Mouse (Mus musculus): Measurements from ENCODE around the gene Ece2. TPM values are rescaled to one million over a fixed set of nuclear protein-coding genes. Genes with fewer than 3 reads are reported as not detected.
A peak's percentile ranks its signal among the peaks of the same experiment; 100 is the strongest.

Gene Ece2
- total and polyA plus RNA-seq, 2 experiments from 2014 or later = 8.7 to 22.4 TPM

GRCm38 (mm10) chr16:20628871-20629391 lies 697 bp upstream of the Ece2 start:
- Histone ChIP-seq H3K4me2 (ENCODE audit: low read depth) (peak overlapping the region; percentile 91), H3K36me3 (ENCODE audit: insufficient read depth) (no peaks in the 10 kb centered on the region; the same call in 1 of the 2 replicates), H3K4me3 (ENCODE audit: low read depth, low read length) (peak overlapping the region; percentile 57), H3K9me3 (ENCODE audit: low read length) (no peaks in the 10 kb centered on the region), H3K9ac (no peak overlapping the region), H3K27me3 (ENCODE audit: insufficient read depth, low read length) (no peaks in the 10 kb centered on the region), H3K4me1 (ENCODE audit: insufficient read depth) (peaks cover 5% of the 10 kb centered on the region; the same call in 1 of the 2 replicates), H3K27ac (ENCODE audit: low read depth, low read length) (peak overlapping the region; percentile 79)
- no peak for TF ChIP-seq CTCF (IDR thresholded peaks at IDR 0.05; ENCODE audit: low read depth)
- ATAC-seq = peak; percentile 87
- 28% methylated on average over 11 of the region's 11 CpGs for WGBS
- DNase-seq = peak; percentile 84

DNA sequence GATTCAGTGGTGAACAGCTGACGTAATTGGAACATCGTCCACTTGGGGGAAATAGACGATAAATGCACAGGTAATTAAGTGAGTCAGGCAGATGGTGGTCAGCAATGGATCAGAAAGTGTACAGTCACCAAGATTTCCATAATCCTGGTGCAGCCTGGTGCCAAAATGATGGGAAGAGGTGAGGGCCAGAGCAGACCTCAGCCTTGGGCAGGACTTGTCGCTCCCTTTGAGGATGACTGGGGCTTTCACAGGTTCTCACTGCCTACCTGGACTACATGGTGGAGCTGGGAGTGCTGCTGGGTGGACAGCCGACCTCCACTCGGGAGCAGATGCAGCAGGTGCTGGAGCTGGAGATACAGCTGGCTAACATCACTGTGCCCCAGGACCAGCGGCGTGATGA lies 7.8 kb downstream of the Ece2 start:
- H3K4me1 ChIP-seq (ENCODE audit: insufficient read depth) = peaks cover 7% of the 10 kb centered on the region; the same call in 1 of the 2 replicates
- H3K9ac ChIP-seq = no peak overlapping the region
- no peaks in the 10 kb centered on the region for H3K27me3 ChIP-seq (ENCODE audit: insufficient read depth, low read length)
- H3K27ac ChIP-seq (ENCODE audit: low read depth, low read length) = no peak overlapping the region
- H3K4me3 ChIP-seq (ENCODE audit: low read depth, low read length) = no peak overlapping the region
- no peak for DNase-seq
- TF ChIP-seq CTCF (IDR thresholded peaks at IDR 0.05; ENCODE audit: low read depth) = no peak
- H3K36me3 ChIP-seq (ENCODE audit: insufficient read depth) = no peaks in the 10 kb centered on the region; the same call in 1 of the 2 replicates
- H3K4me2 ChIP-seq (ENCODE audit: low read depth) = no peak overlapping the region
- WGBS = 85% methylated on average over 8 of the region's 8 CpGs
- no peaks in the 10 kb centered on the region for H3K9me3 ChIP-seq (ENCODE audit: low read length)
- ATAC-seq = no peak

DNA sequence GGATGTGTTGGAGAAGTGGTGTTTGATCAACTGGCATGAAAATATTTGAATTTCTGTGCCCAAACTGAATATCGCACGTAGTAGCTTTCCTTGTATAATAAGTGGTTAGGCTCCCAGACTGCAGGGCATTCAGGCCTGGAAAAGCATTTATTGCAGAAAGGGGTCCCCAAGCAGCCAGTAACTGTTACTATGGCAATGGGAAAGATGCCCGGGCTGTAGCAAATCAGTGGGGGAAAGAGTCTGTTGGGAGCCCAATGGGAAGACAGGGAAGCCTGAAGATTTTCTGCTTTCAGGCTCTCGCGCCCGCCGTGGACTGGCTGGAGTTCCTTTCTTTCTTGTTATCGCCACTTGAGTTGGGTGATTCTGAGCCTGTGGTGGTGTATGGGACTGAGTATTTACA lies 8.7 kb downstream of the Ece2 start:
- H3K4me1 ChIP-seq (ENCODE audit: insufficient read depth) = peaks cover 7% of the 10 kb centered on the region; the same call in 1 of the 2 replicates
- no peaks in the 10 kb centered on the region for H3K36me3 ChIP-seq (ENCODE audit: insufficient read depth)
- H3K9ac ChIP-seq = no peak overlapping the region
- H3K27me3 ChIP-seq (ENCODE audit: insufficient read depth, low read length) = no peaks in the 10 kb centered on the region
- no peak for TF ChIP-seq CTCF (IDR thresholded peaks at IDR 0.05; ENCODE audit: low read depth)
- DNase-seq (peak; percentile 88), ATAC-seq (peak; percentile 93)
- peak overlapping the region; percentile 58; the same call in 1 of the 2 replicates for H3K27ac ChIP-seq (ENCODE audit: low read depth, low read length)
- no peaks in the 10 kb centered on the region for H3K9me3 ChIP-seq (ENCODE audit: low read length)
- 30% methylated on average over 8 of the region's 8 CpGs for WGBS
- no peak overlapping the region for H3K4me3 ChIP-seq (ENCODE audit: low read depth, low read length)
- H3K4me2 ChIP-seq (ENCODE audit: low read depth) = peak overlapping the region; percentile 35

DNA sequence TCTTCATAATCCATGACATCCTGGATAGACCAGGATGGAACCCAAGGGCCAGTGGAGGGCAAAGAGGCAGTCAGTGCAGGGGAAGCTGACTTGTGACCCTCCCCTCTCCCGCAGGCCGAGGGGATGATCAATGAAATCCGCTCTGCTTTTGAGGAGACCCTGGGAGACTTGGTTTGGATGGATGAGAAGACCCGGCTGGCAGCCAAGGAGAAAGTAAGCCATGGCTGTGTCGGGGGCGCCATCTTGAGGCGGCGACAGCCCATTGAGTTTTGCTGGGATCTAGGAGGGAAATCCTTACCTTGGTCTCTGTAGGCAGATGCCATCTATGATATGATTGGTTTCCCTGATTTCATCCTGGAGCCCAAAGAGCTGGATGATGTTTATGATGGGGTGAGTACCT lies 12.5 kb downstream of the Ece2 start:
- Histone ChIP-seq H3K9me3 (ENCODE audit: low read length) (no peaks in the 10 kb centered on the region), H3K4me3 (ENCODE audit: low read depth, low read length) (no peak overlapping the region), H3K9ac (no peak overlapping the region), H3K27me3 (ENCODE audit: insufficient read depth, low read length) (no peaks in the 10 kb centered on the region), H3K4me2 (ENCODE audit: low read depth) (no peak overlapping the region), H3K36me3 (ENCODE audit: insufficient read depth) (peaks cover 20% of the 10 kb centered on the region), H3K4me1 (ENCODE audit: insufficient read depth) (peaks cover 7% of the 10 kb centered on the region; the same call in 1 of the 2 replicates), H3K27ac (ENCODE audit: low read depth, low read length) (no peak overlapping the region)
- TF ChIP-seq CTCF (IDR thresholded peaks at IDR 0.05; ENCODE audit: low read depth) = peak; percentile 91
- DNase-seq (peak; percentile 88), ATAC-seq (peak; percentile 68)
- WGBS = 1% methylated on average over 8 of the region's 8 CpGs

GRCm38 (mm10) chr16:20643911-20644310 lies 14.3 kb downstream of the Ece2 start:
- ATAC-seq = no peak
- no peaks in the 10 kb centered on the region for H3K9me3 ChIP-seq (ENCODE audit: low read length)
- TF ChIP-seq CTCF (IDR thresholded peaks at IDR 0.05; ENCODE audit: low read depth) = no peak
- H3K4me2 ChIP-seq (ENCODE audit: low read depth) = no peak overlapping the region
- no peaks in the 10 kb centered on the region for H3K4me1 ChIP-seq (ENCODE audit: insufficient read depth)
- H3K36me3 ChIP-seq (ENCODE audit: insufficient read depth) = peaks cover 20% of the 10 kb centered on the region
- no peaks in the 10 kb centered on the region for H3K27me3 ChIP-seq (ENCODE audit: insufficient read depth, low read length)
- no peak overlapping the region for H3K4me3 ChIP-seq (ENCODE audit: low read depth, low read length)
- 90% methylated on average over 7 of the region's 7 CpGs for WGBS
- no peak overlapping the region for H3K27ac ChIP-seq (ENCODE audit: low read depth, low read length)
- DNase-seq = no peak
- no peak overlapping the region for H3K9ac ChIP-seq

DNA sequence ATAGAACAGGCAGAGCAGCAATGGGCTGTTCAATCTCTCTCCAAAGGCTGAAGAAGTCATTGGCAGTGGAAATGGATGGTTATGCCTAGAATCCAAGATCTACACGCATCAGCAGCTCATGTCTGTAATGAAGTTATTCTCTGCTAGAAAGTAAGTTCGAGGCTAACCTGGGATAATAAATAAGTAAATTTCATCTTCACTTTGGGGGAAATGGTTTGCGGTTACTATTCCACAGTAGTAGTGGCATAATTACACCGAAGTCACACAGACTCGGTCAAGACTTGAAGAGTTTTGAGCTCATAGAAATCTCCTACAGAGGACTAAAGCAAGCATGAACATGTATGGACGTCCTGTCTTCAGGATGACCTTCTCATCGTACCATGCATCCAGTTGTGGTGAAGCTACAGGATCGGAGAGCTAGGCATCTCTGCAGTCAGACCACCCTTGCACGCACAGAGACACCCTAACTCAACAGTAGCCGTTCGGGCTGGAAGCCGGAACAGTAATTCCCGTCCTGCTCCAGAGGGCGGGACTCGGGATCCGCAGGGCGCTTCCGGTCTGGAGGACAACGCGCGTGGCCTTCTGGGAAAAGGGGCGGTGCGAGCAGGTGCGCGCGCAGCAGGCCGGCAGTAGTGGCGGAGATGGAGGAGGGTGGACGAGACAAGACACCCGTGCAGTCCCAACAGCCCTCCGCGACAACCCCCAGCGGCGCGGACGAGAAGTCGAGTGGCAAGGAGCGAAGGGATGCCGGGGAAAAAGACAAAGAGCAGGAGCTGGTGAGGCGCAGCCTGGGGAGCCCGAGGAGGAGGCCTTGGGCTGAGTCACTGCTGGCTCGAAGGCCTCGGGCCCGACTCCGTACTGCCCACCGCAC lies 21.7 kb downstream of the Ece2 start, which contains the start of gene Psmd2:
Gene Psmd2 (plus strand): TSS at position 577 of the 871 bp plus-strand sequence.
- DNase-seq (peak; percentile 96), ATAC-seq (peak; percentile 98)
- H3K4me3 ChIP-seq (ENCODE audit: low read depth, low read length) = peak within 1 kb of the TSS; percentile 76
- peaks cover 12% of the 10 kb centered on the region; the same call in 1 of the 2 replicates for H3K4me1 ChIP-seq (ENCODE audit: insufficient read depth)
- H3K27ac ChIP-seq (ENCODE audit: low read depth, low read length) = peak within 1 kb of the TSS; percentile 82
- WGBS = 2% methylated on average over 46 of the region's 46 CpGs
- H3K9ac ChIP-seq = peak within 1 kb of the TSS; percentile 85
- H3K4me2 ChIP-seq (ENCODE audit: low read depth) = peak within 1 kb of the TSS; percentile 82
- H3K27me3 ChIP-seq (ENCODE audit: insufficient read depth, low read length) = no peaks in the 10 kb centered on the region
- peaks cover 25% of the 10 kb centered on the region for H3K36me3 ChIP-seq (ENCODE audit: insufficient read depth)
- TF ChIP-seq CTCF (IDR thresholded peaks at IDR 0.05; ENCODE audit: low read depth) = peak; percentile 25
- H3K9me3 ChIP-seq (ENCODE audit: low read length) = no peaks in the 10 kb centered on the region

GRCm38 (mm10) chr16:20651947-20652310 lies 22.3 kb downstream of the Ece2 start:
- Histone ChIP-seq H3K4me2 (ENCODE audit: low read depth) (peak overlapping the region; percentile 82), H3K27ac (ENCODE audit: low read depth, low read length) (peak overlapping the region; percentile 82; the same call in 1 of the 2 replicates), H3K4me3 (ENCODE audit: low read depth, low read length) (peak overlapping the region; percentile 76), H3K36me3 (ENCODE audit: insufficient read depth) (peaks cover 25% of the 10 kb centered on the region), H3K4me1 (ENCODE audit: insufficient read depth) (peaks cover 12% of the 10 kb centered on the region; the same call in 1 of the 2 replicates), H3K9ac (peak overlapping the region; percentile 85), H3K27me3 (ENCODE audit: insufficient read depth, low read length) (no peaks in the 10 kb centered on the region), H3K9me3 (ENCODE audit: low read length) (no peaks in the 10 kb centered on the region)
- WGBS = 11% methylated on average over 12 of the region's 12 CpGs
- no peak for TF ChIP-seq CTCF (IDR thresholded peaks at IDR 0.05; ENCODE audit: low read depth)
- no peak for DNase-seq
- ATAC-seq = no peak

All from forebrain, postnatal 0 days (tissue).